Mouse (Mus musculus) hindlimb bud, embryonic 11.5 days (tissue): ENCODE data around the gene Sh3rf3.

Experiments used
- DNase-seq: peaks from one replicate; pipeline ENCODE4 v3.0.0-alpha.2; 2012; ENCODE audit warnings: low read depth, low spot score; ENCODE audit errors: extremely low spot score

The Sh3rf3 gene

GRCm38 (mm10) chr10:58848536-58848935, 35.4 kb downstream of the Sh3rf3 start:
- DNase-seq = no peak

- no peak for DNase-seq
Observed at GRCm38 (mm10) chr10:58854548-58855198, 41.5 kb downstream of the Sh3rf3 start.

GRCm38 (mm10) chr10:58855199-58855751, 42.1 kb downstream of the Sh3rf3 start:
- DNase-seq = no peak

- no peak for DNase-seq
Observed at GRCm38 (mm10) chr10:58855814-58856213, 42.7 kb downstream of the Sh3rf3 start.

- no peak for DNase-seq
Observed at GRCm38 (mm10) chr10:58856742-58857141, 43.6 kb downstream of the Sh3rf3 start.

- no peak for DNase-seq
Observed at GRCm38 (mm10) chr10:58864735-58865134, 51.6 kb downstream of the Sh3rf3 start.

GRCm38 (mm10) chr10:58867536-58867935, 54.4 kb downstream of the Sh3rf3 start:
- DNase-seq = no peak

- DNase-seq = no peak
Observed at GRCm38 (mm10) chr10:58869836-58870235, 56.7 kb downstream of the Sh3rf3 start.

- no peak for DNase-seq
Observed at GRCm38 (mm10) chr10:58871149-58871820, 58.1 kb downstream of the Sh3rf3 start.

GRCm38 (mm10) chr10:58871821-58872577, 58.8 kb downstream of the Sh3rf3 start:
- no peak for DNase-seq

GRCm38 (mm10) chr10:58877835-58878234, 64.7 kb downstream of the Sh3rf3 start:
- DNase-seq = no peak

GRCm38 (mm10) chr10:58878636-58879035, 65.5 kb downstream of the Sh3rf3 start:
- no peak for DNase-seq

- no peak for DNase-seq
Observed at GRCm38 (mm10) chr10:58882741-58883140, 69.6 kb downstream of the Sh3rf3 start.

- no peak for DNase-seq
Observed at GRCm38 (mm10) chr10:58885351-58885750, 72.2 kb downstream of the Sh3rf3 start.

- no peak for DNase-seq
Observed at GRCm38 (mm10) chr10:58885816-58886215, 72.7 kb downstream of the Sh3rf3 start.

- no peak for DNase-seq
Observed at GRCm38 (mm10) chr10:58890671-58891439, 77.7 kb downstream of the Sh3rf3 start.

GRCm38 (mm10) chr10:58895431-58895830, 82.3 kb downstream of the Sh3rf3 start:
- no peak for DNase-seq

GRCm38 (mm10) chr10:58897009-58897543, 83.9 kb downstream of the Sh3rf3 start:
- no peak for DNase-seq

- DNase-seq = no peak
Observed at GRCm38 (mm10) chr10:58905253-58905652, 92.1 kb downstream of the Sh3rf3 start.

- DNase-seq = no peak
Observed at GRCm38 (mm10) chr10:58907001-58907443, 93.9 kb downstream of the Sh3rf3 start.
